Mouse (Mus musculus) kidney, adult 2 months (tissue): Measurements from ENCODE around the gene Foxk2. TPM values are rescaled to one million over a fixed set of nuclear protein-coding genes. Genes with fewer than 3 reads are reported as not detected.
"Not testable (repeated sequence)": the region's sequence is repeated elsewhere in the genome, so short reads cannot be mapped to it uniquely, and the experiment has no call there.

Experiments used
- DNase-seq: peaks from one replicate; pipeline ENCODE4 v3.0.0; 2021
- H3K27ac ChIP-seq: fragments of 200-500 bp; 2 replicates; pipeline ENCODE4 v1.5.1; 2012; ENCODE audit warnings: low read depth, low read length, control low read depth, inconsistent platforms; ENCODE audit not compliant: insufficient read depth
- H3K27me3 ChIP-seq: fragments of 200-500 bp; replicated peaks from 2 replicates; pipeline ENCODE4 v1.6.1; 2012; ENCODE audit warnings: mild to moderate bottlenecking, moderate library complexity, low read length, inconsistent platforms; ENCODE audit not compliant: control insufficient read depth, insufficient read depth
- H3K36me3 ChIP-seq: fragments of 200-500 bp; 2 replicates; pipeline ENCODE4 v1.6.1; 2012; ENCODE audit warnings: mild to moderate bottlenecking, moderate library complexity, low read length, inconsistent platforms; ENCODE audit not compliant: control insufficient read depth, insufficient read depth
- H3K4me1 ChIP-seq: fragments of 200-500 bp; 2 replicates; pipeline ENCODE4 v1.6.1; 2011; ENCODE audit warnings: low read length; ENCODE audit not compliant: control insufficient read depth, insufficient read depth
- H3K4me3 ChIP-seq: fragments of 200-500 bp; 2 replicates; pipeline ENCODE4 v1.5.1; 2011; ENCODE audit warnings: mild to moderate bottlenecking, low read depth, low read length, control low read depth; ENCODE audit not compliant: insufficient read depth
- CTCF ChIP-seq: fragments of 200-500 bp; conservative IDR thresholded peaks from 2 replicates; pipeline ENCODE4 v1.5.1; 2011; ENCODE audit warnings: low read depth, mild to moderate bottlenecking, control low read depth, low read length, moderate library complexity, mixed read lengths; ENCODE audit not compliant: insufficient read depth, insufficient read length
- POLR2A ChIP-seq: fragments of 200-500 bp; IDR thresholded peaks from one replicate; pipeline ENCODE4 v1.6.1; 2011; ENCODE audit warnings: low read depth, low read length, control low read depth
- WGBS: fragments of 180-500 bp; shearing (Covaris S2); methylation state at CpG from one replicate; pipeline ENCODE4 v1.1.7; 2018; 5-methylcytosine and 5-hydroxymethylcytosine counted together
- polyA plus RNA-seq: library from polyadenylated mRNA; depleted of rRNA; stranded (reverse); fragments of >200 nt; gene quantifications from 2 replicates; pipeline ENCODE4 v1.2.3, GENCODE M21; 2012

Gene Foxk2
- polyA plus RNA-seq, 1 experiment: 18.2 TPM

- no peak for TF ChIP-seq POLR2A
- TF ChIP-seq CTCF: no peak
- H3K27ac ChIP-seq: peak overlapping the region; percentile 66
- H3K36me3 ChIP-seq: peaks cover 2% of the 10 kb centered on the region
- DNase-seq: peak; percentile 90
- no peaks in the 10 kb centered on the region for H3K27me3 ChIP-seq
- no peak overlapping the region for H3K4me3 ChIP-seq
- peaks cover 5% of the 10 kb centered on the region for H3K4me1 ChIP-seq
- 14% methylated on average over 1 of the region's 1 CpGs for whole genome bisulfite sequencing
These were observed 66.2 kb downstream of the Foxk2 start for GRCm38 (mm10) chr11:121326034-121326433.

GRCm38 (mm10) chr11:121326681-121327080, 66.9 kb downstream of the Foxk2 start:
- Histone ChIP-seq H3K4me3 (no peak overlapping the region), H3K27me3 (no peaks in the 10 kb centered on the region), H3K27ac (peak overlapping the region; percentile 66), H3K4me1 (peaks cover 5% of the 10 kb centered on the region), H3K36me3 (peaks cover 2% of the 10 kb centered on the region)
- 96% methylated on average over 5 of the region's 5 CpGs for WGBS
- DNase-seq: no peak
- no peak for TF ChIP-seq CTCF
- TF ChIP-seq POLR2A: no peak

- peaks cover 5% of the 10 kb centered on the region for H3K4me1 ChIP-seq
- no peaks in the 10 kb centered on the region for H3K27me3 ChIP-seq
- TF ChIP-seq POLR2A (no peak), CTCF (no peak)
- peaks cover 2% of the 10 kb centered on the region for H3K36me3 ChIP-seq
- no peak overlapping the region for H3K4me3 ChIP-seq
- no peak overlapping the region for H3K27ac ChIP-seq
- 96% methylated on average over 9 of the region's 9 CpGs for WGBS
- DNase-seq: no peak
These were observed 68.4 kb downstream of the Foxk2 start for GRCm38 (mm10) chr11:121328206-121328605.

DNA sequence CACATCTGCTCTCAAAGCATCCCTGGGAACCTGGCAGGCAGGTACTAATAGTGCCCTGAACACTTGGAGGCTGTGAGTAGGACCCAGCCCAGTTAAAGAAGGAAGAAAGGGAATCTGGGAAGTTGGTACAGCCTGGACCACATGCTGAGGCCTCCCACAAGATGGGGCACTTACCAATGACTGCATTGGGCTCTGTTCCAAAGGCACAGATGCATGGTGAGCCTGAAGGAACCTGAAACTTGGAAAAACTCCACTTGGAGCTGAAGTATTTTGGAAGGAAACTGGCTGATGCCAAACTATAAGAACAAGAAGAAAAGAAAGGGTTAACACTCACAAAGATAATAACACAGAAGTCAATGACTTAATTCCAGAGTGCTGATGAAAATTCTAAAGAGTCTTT, 68.8 kb downstream of the Foxk2 start:
- Histone ChIP-seq H3K27ac (no peak overlapping the region), H3K27me3 (no peaks in the 10 kb centered on the region), H3K4me1 (peaks cover 5% of the 10 kb centered on the region), H3K4me3 (no peak overlapping the region), H3K36me3 (peaks cover 2% of the 10 kb centered on the region)
- DNase-seq: no peak
- TF ChIP-seq CTCF (no peak), POLR2A (no peak)

- Histone ChIP-seq H3K36me3 (peaks cover 2% of the 10 kb centered on the region), H3K27me3 (no peaks in the 10 kb centered on the region), H3K4me3 (no peak overlapping the region), H3K27ac (no peak overlapping the region), H3K4me1 (peaks cover under 1% of the 10 kb centered on the region; the same call in 1 of the 2 replicates)
- no peak for TF ChIP-seq CTCF
- no peak for TF ChIP-seq POLR2A
- 68% methylated on average over 3 of the region's 3 CpGs for WGBS
- DNase-seq: no peak
These were observed 71.9 kb downstream of the Foxk2 start for GRCm38 (mm10) chr11:121331641-121332040.

DNA sequence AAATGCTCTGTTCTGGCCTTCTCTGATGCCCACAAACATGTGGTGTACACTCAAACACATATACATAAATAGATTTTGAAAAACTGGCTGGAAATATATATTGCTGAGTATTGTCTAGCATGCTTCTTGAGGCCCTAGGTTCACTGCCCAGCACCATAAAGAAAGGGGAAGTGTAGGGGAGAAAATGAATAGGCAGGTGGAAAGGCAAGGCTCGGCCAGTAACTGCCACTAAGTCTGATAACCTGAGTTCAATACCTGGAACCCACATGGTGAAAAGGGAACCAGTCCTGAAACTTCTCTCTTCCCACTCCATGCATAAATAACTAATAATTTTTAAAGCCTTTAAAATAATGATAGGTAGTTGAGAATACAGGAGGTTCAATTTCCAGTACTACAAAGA, 79.9 kb downstream of the Foxk2 start:
- Histone ChIP-seq H3K4me1 (no peaks in the 10 kb centered on the region; the same call in 1 of the 2 replicates), H3K4me3 (no peak overlapping the region), H3K27me3 (no peaks in the 10 kb centered on the region), H3K27ac (no peak overlapping the region), H3K36me3 (no peaks in the 10 kb centered on the region; the same call in 1 of the 2 replicates)
- DNase-seq: no peak
- TF ChIP-seq POLR2A: no peak
- TF ChIP-seq CTCF: no peak
- 94% methylated on average over 1 of the region's 1 CpGs for WGBS

GRCm38 (mm10) chr11:121340287-121340686, 80.5 kb downstream of the Foxk2 start:
- Histone ChIP-seq H3K4me3 (no peak overlapping the region), H3K36me3 (no peaks in the 10 kb centered on the region; the same call in 1 of the 2 replicates), H3K27me3 (no peaks in the 10 kb centered on the region), H3K4me1 (no peaks in the 10 kb centered on the region; the same call in 1 of the 2 replicates), H3K27ac (no peak overlapping the region)
- no peak for DNase-seq
- TF ChIP-seq POLR2A (no peak), CTCF (no peak)
- 63% methylated on average over 1 of the region's 1 CpGs for WGBS

- not testable (repeated sequence) for H3K27me3 ChIP-seq
- 44% methylated on average over 1 of the region's 1 CpGs for WGBS
These were observed 82.6 kb downstream of the Foxk2 start for GRCm38 (mm10) chr11:121342423-121342822.

More at GRCm38 (mm10) chr11:121342423-121342822, 82.6 kb downstream of the Foxk2 start:
- H3K27ac ChIP-seq, H3K36me3 ChIP-seq, H3K4me3 ChIP-seq, DNase-seq, H3K4me1 ChIP-seq: not testable (repeated sequence)
